Mouse (Mus musculus): Measurements from ENCODE around the gene Gm21209. TPM values are rescaled to one million over a fixed set of nuclear protein-coding genes. Genes with fewer than 3 reads are reported as not detected.
"Not testable (repeated sequence)": the region's sequence is repeated elsewhere in the genome, so short reads cannot be mapped to it uniquely, and the experiment has no call there.

Gene Gm21209
- total RNA-seq (2014; fragmentation: Nextera tagmentation): not detected in 2 replicates
- total RNA-seq (2017): not detected in 2 replicates
- polyA plus RNA-seq (2012): not detected in 2 replicates

DNA sequence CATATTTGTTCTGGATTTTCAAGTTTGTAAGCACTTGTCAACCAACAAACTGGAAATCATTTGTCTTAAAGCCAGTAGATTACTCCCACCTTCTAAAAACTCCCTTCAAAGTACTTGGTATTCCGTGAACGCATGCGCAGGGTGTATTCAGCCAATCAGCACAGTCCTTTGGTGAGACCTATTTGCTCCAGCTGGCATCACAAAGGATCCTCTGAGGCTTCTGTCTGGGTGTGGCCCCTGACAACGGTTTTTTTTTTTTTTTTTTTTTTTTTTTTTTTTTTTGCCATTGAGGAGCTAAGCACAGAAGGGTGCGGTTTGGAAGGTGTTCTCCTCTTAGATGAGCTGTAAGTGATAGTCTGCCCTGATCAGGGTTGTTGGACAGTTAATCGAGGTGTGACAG lies at the start of gene Gm21209:
Gene Gm21209 (plus strand): TSS at position 301 of the 400 bp plus-strand sequence.
- not testable (repeated sequence) for H3K27me3 ChIP-seq (ENCODE audit: insufficient read depth, low read length); H3K4me3 ChIP-seq (ENCODE audit: low read depth, low read length); ATAC-seq (ENCODE audit: extremely low read depth, insufficient number of reproducible peaks, low FRiP score, poor library complexity, severe bottlenecking); H3K36me3 ChIP-seq (replicated peaks); H3K9me3 ChIP-seq (replicated peaks); DNase-seq (ENCODE audit: low spot score); H3K4me1 ChIP-seq (ENCODE audit: insufficient read depth, low read depth, low read length)
